Mouse (Mus musculus): ENCODE measurements around the gene Cenpx.

DNA sequence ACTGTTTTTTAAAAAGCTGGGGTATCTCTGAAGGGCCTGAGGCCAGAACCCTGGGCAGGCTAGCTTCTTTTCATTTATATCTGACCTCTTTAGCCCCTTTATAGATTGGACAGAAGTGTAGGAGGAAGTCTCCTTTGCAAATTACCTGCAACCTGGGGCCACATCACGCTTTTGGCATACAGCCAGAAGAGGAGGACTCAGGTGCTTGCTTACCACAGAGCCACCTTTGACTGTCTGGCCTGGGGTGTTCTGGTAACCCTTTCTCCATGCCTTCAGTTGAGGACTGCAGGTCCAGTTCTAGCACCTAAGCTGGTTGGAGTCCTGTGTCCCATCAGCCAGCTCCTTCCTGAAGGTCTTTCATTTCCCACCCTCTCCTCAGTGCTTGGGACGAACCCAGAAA is 4.0 kb downstream of the Cenpx start:
- TF ChIP-seq CTCF (conservative IDR thresholded peaks at IDR 0.05; ENCODE audit: insufficient read depth, insufficient read length, low read depth, low read length) (no peak), POLR2A (IDR thresholded peaks at IDR 0.05; ENCODE audit: low read depth, low read length) (no peak)

Measured in kidney, adult 2 months (tissue).